Mouse (Mus musculus) cerebellum, postnatal 10 days (tissue): ENCODE results near the gene Cdh13.
"Not testable (repeated sequence)": the region's sequence is repeated elsewhere in the genome, so short reads cannot be mapped to it uniquely, and the experiment has no call there.

Experiments used
- DNase-seq, 2 experiments: peaks; one replicate each; pipeline ENCODE4 v3.0.0; 2021; ENCODE audit warnings: mixed read lengths in 2 of 2

Gene Cdh13

GRCm38 (mm10) chr8:119275442-119275841 is 991.9 kb downstream of the Cdh13 start:
- no peak for DNase-seq

GRCm38 (mm10) chr8:119277047-119277451 is 993.5 kb downstream of the Cdh13 start:
- DNase-seq, result no peak

GRCm38 (mm10) chr8:119281761-119282160 is 998.2 kb downstream of the Cdh13 start:
- peak; percentile 88 to 91 for DNase-seq

GRCm38 (mm10) chr8:119284516-119284915 is 1001.0 kb downstream of the Cdh13 start:
- peak; percentile 76 to 78 for DNase-seq

GRCm38 (mm10) chr8:119284920-119285319 is 1001.4 kb downstream of the Cdh13 start:
- DNase-seq, result peak; percentile 98 to 99

- no peak for DNase-seq
These were observed 1011.9 kb downstream of the Cdh13 start for GRCm38 (mm10) chr8:119295477-119295876.

- DNase-seq, result peak; percentile 71 to 75
These were observed 1014.2 kb downstream of the Cdh13 start for GRCm38 (mm10) chr8:119297752-119298151.

- no peak for DNase-seq
These were observed 1016.8 kb downstream of the Cdh13 start for GRCm38 (mm10) chr8:119300335-119300734.

- DNase-seq, result peak; percentile 76 to 82
These were observed 1020.7 kb downstream of the Cdh13 start for GRCm38 (mm10) chr8:119304196-119304595.

- DNase-seq, result peak; percentile 30 to 39
These were observed 1027.9 kb downstream of the Cdh13 start for GRCm38 (mm10) chr8:119311412-119311811.

- no peak for DNase-seq
These were observed 1039.7 kb downstream of the Cdh13 start for GRCm38 (mm10) chr8:119323215-119323614.

- DNase-seq, result no peak
These were observed 1056.0 kb downstream of the Cdh13 start for GRCm38 (mm10) chr8:119339546-119339945.

- DNase-seq, result no peak
These were observed 1060.1 kb downstream of the Cdh13 start for GRCm38 (mm10) chr8:119343606-119344005.

GRCm38 (mm10) chr8:119344190-119344856 is 1060.8 kb downstream of the Cdh13 start, which contains the start of gene Hsbp1:
Gene Hsbp1, plus strand, starts transcription at chr8:119344488.
- peak; percentile 97 to 99 for DNase-seq

- DNase-seq, result peak; percentile 36 to 41
These were observed 1061.6 kb downstream of the Cdh13 start for GRCm38 (mm10) chr8:119345029-119345682.

GRCm38 (mm10) chr8:119345683-119346075 is 1062.1 kb downstream of the Cdh13 start:
- peak; percentile 30 to 34 for DNase-seq

GRCm38 (mm10) chr8:119351647-119352046 is 1068.1 kb downstream of the Cdh13 start:
- DNase-seq, result no peak

GRCm38 (mm10) chr8:119352977-119353658 is 1069.6 kb downstream of the Cdh13 start:
- peak; percentile 66 to 80 for DNase-seq

GRCm38 (mm10) chr8:119353659-119354023 is 1070.1 kb downstream of the Cdh13 start:
- no peak for DNase-seq

GRCm38 (mm10) chr8:119356631-119357030 is 1073.1 kb downstream of the Cdh13 start:
- DNase-seq, result not testable (repeated sequence)

- no peak for DNase-seq
These were observed 1074.6 kb downstream of the Cdh13 start for GRCm38 (mm10) chr8:119358175-119358574.

GRCm38 (mm10) chr8:119358836-119359235 is 1075.3 kb downstream of the Cdh13 start:
- DNase-seq, result peak; percentile 81 to 86

- peak; percentile 36 to 54 for DNase-seq
These were observed 1077.3 kb downstream of the Cdh13 start for GRCm38 (mm10) chr8:119360686-119361295.
